Mouse (Mus musculus): ENCODE data around the gene Hrh2.

GRCm38 (mm10) chr13:54170288-54170687 is 21.6 kb upstream of the Hrh2 start:
- TF ChIP-seq CTCF (IDR thresholded peaks at IDR 0.05; ENCODE audit: low read depth): no peak
- no peak for TF ChIP-seq EP300 (optimal IDR thresholded peaks at IDR 0.05)

Data from stomach, postnatal 0 days (tissue).